Mouse (Mus musculus) midbrain, embryonic 12.5 days (tissue): Measurements from ENCODE around the gene Apoc2. TPM values are rescaled to one million over a fixed set of nuclear protein-coding genes. Genes with fewer than 3 reads are reported as not detected.
A peak's percentile ranks its signal among the peaks of the same experiment; 100 is the strongest.

Source experiments
- ATAC-seq: fragments of 200-750 bp; cut with Nextera tagmentation; 2 replicates; pipeline ENCODE4 v1.8.0; 2017; ENCODE audit warnings: low read depth, moderate TSS enrichment, moderate library complexity; ENCODE audit not compliant: low FRiP score
- H3K27ac ChIP-seq: fragments of 300-500 bp; sonication (generic); replicated peaks from 2 replicates; pipeline ENCODE4 v1.5.1; 2016; ENCODE audit warnings: mild to moderate bottlenecking
- H3K27me3 ChIP-seq: fragments of 300-500 bp; sonication (generic); 2 replicates; pipeline ENCODE4 v1.6.1; 2016; ENCODE audit warnings: mild to moderate bottlenecking
- H3K36me3 ChIP-seq: fragments of 300-500 bp; sonication (generic); 2 replicates; pipeline ENCODE4 v1.6.1; 2016
- H3K4me1 ChIP-seq: fragments of 300-500 bp; sonication (generic); 2 replicates; pipeline ENCODE4 v1.6.1; 2016
- H3K4me2 ChIP-seq: fragments of 300-500 bp; sonication (generic); replicated peaks from 2 replicates; pipeline ENCODE4 v1.6.1; 2016; ENCODE audit warnings: mild to moderate bottlenecking, moderate library complexity
- H3K4me3 ChIP-seq: fragments of 300-500 bp; sonication (generic); 2 replicates; pipeline ENCODE4 v1.5.1; 2016; ENCODE audit warnings: mild to moderate bottlenecking
- H3K9ac ChIP-seq: fragments of 300-500 bp; sonication (generic); replicated peaks from 2 replicates; pipeline ENCODE4 v1.6.1; 2016; ENCODE audit warnings: mild to moderate bottlenecking, moderate library complexity
- H3K9me3 ChIP-seq: fragments of 300-500 bp; sonication (generic); 2 replicates; pipeline ENCODE4 v1.6.1; 2016; ENCODE audit warnings: mild to moderate bottlenecking
- WGBS: fragments of 180-500 bp; shearing (Covaris S2); methylation state at CpG from one replicate; pipeline ENCODE4 v1.1.7; 2016; 5-methylcytosine and 5-hydroxymethylcytosine counted together
- polyA plus RNA-seq: library from polyadenylated mRNA; unstranded; fragments of >200 nt; fragmentation: Nextera tagmentation; extraction: Ambion mirVana; gene quantifications from 2 replicates; pipeline ENCODE4 v1.2.1, GENCODE M21; 2016

Apoc2 gene
- 0.45 TPM in 1 of 2 replicates, not detected in the other for polyA plus RNA-seq

- Histone ChIP-seq H3K9me3 (no peaks in the 10 kb centered on the region), H3K4me3 (no peak within 1 kb of the TSS), H3K4me2 (no peak within 1 kb of the TSS), H3K9ac (no peak within 1 kb of the TSS), H3K27me3 (no peaks in the 10 kb centered on the region), H3K36me3 (no peaks in the 10 kb centered on the region), H3K27ac (no peak within 1 kb of the TSS), H3K4me1 (no peaks in the 10 kb centered on the region)
- WGBS: 83% methylated on average over 8 of the region's 8 CpGs
- no peak for ATAC-seq
Observed at GRCm38 (mm10) chr7:19677872-19678271, at the start of gene Apoc2. Gene Apoc2, minus strand, starts transcription at chr7:19677941.

GRCm38 (mm10) chr7:19726541-19726940 lies 48.8 kb upstream of the Apoc2 start:
- ATAC-seq: no peak
- H3K4me2 ChIP-seq: no peak overlapping the region
- H3K27me3 ChIP-seq: no peaks in the 10 kb centered on the region
- H3K27ac ChIP-seq: no peak overlapping the region
- H3K9ac ChIP-seq: no peak overlapping the region
- H3K4me1 ChIP-seq: no peaks in the 10 kb centered on the region
- no peak overlapping the region for H3K4me3 ChIP-seq
- WGBS: 92% methylated on average over 4 of the region's 4 CpGs
- H3K9me3 ChIP-seq: peaks cover under 1% of the 10 kb centered on the region
- H3K36me3 ChIP-seq: peaks cover 85% of the 10 kb centered on the region

- H3K4me3 ChIP-seq: no peak overlapping the region
- no peak for ATAC-seq
- WGBS: 95% methylated on average over 12 of the region's 12 CpGs
- H3K9ac ChIP-seq: no peak overlapping the region
- peaks cover 13% of the 10 kb centered on the region for H3K9me3 ChIP-seq
- no peaks in the 10 kb centered on the region for H3K4me1 ChIP-seq
- no peaks in the 10 kb centered on the region for H3K27me3 ChIP-seq
- H3K27ac ChIP-seq: no peak overlapping the region
- H3K4me2 ChIP-seq: no peak overlapping the region
- H3K36me3 ChIP-seq: peaks cover 74% of the 10 kb centered on the region
Observed at GRCm38 (mm10) chr7:19724167-19724566, 46.4 kb upstream of the Apoc2 start.

GRCm38 (mm10) chr7:19722754-19723195 lies 45.0 kb upstream of the Apoc2 start:
- Histone ChIP-seq H3K36me3 (peaks cover 60% of the 10 kb centered on the region), H3K4me1 (no peaks in the 10 kb centered on the region), H3K4me2 (no peak overlapping the region), H3K9ac (no peak overlapping the region), H3K9me3 (peaks cover 13% of the 10 kb centered on the region), H3K4me3 (no peak overlapping the region), H3K27ac (no peak overlapping the region), H3K27me3 (no peaks in the 10 kb centered on the region)
- 96% methylated on average over 6 of the region's 6 CpGs for WGBS
- no peak for ATAC-seq

GRCm38 (mm10) chr7:19719200-19719599 lies 41.5 kb upstream of the Apoc2 start:
- H3K27me3 ChIP-seq: no peaks in the 10 kb centered on the region
- peaks cover 35% of the 10 kb centered on the region for H3K36me3 ChIP-seq
- no peak overlapping the region for H3K4me3 ChIP-seq
- 91% methylated on average over 4 of the region's 4 CpGs for WGBS
- H3K4me2 ChIP-seq: no peak overlapping the region
- ATAC-seq: no peak
- peaks cover 14% of the 10 kb centered on the region for H3K4me1 ChIP-seq
- H3K9ac ChIP-seq: no peak overlapping the region
- H3K9me3 ChIP-seq: peaks cover 13% of the 10 kb centered on the region
- no peak overlapping the region for H3K27ac ChIP-seq

- H3K9me3 ChIP-seq: peaks cover 13% of the 10 kb centered on the region
- H3K4me1 ChIP-seq: peaks cover 22% of the 10 kb centered on the region
- no peak overlapping the region for H3K9ac ChIP-seq
- no peak overlapping the region for H3K4me2 ChIP-seq
- peaks cover 32% of the 10 kb centered on the region for H3K36me3 ChIP-seq
- no peaks in the 10 kb centered on the region for H3K27me3 ChIP-seq
- no peak overlapping the region for H3K27ac ChIP-seq
- ATAC-seq: no peak
- 92% methylated on average over 5 of the region's 5 CpGs for WGBS
- no peak overlapping the region for H3K4me3 ChIP-seq
Observed at GRCm38 (mm10) chr7:19718297-19718952, 40.7 kb upstream of the Apoc2 start.

GRCm38 (mm10) chr7:19717346-19717745 lies 39.6 kb upstream of the Apoc2 start:
- no peak for ATAC-seq
- Histone ChIP-seq H3K4me3 (no peak overlapping the region), H3K36me3 (peaks cover 31% of the 10 kb centered on the region), H3K27me3 (no peaks in the 10 kb centered on the region), H3K4me2 (no peak overlapping the region), H3K9me3 (peaks cover 13% of the 10 kb centered on the region), H3K27ac (no peak overlapping the region), H3K4me1 (peaks cover 25% of the 10 kb centered on the region), H3K9ac (no peak overlapping the region)
- WGBS: 90% methylated on average over 4 of the region's 4 CpGs

GRCm38 (mm10) chr7:19716822-19717221 lies 39.1 kb upstream of the Apoc2 start:
- H3K27me3 ChIP-seq: no peaks in the 10 kb centered on the region
- H3K36me3 ChIP-seq: peaks cover 37% of the 10 kb centered on the region
- peaks cover 25% of the 10 kb centered on the region for H3K4me1 ChIP-seq
- peak overlapping the region; percentile 80 for H3K27ac ChIP-seq
- ATAC-seq: no peak
- peak overlapping the region; percentile 48 for H3K4me2 ChIP-seq
- 0 out of 2 replicates have a peak overlapping the region, but pooled peaks have one; percentile 30 for H3K4me3 ChIP-seq
- peak overlapping the region; percentile 43; the same call in 1 of the 2 replicates for H3K9ac ChIP-seq
- H3K9me3 ChIP-seq: peaks cover 13% of the 10 kb centered on the region
- WGBS: 82% methylated on average over 2 of the region's 2 CpGs

GRCm38 (mm10) chr7:19716055-19716682 lies 38.4 kb upstream of the Apoc2 start:
- H3K27me3 ChIP-seq: no peaks in the 10 kb centered on the region
- peaks cover 39% of the 10 kb centered on the region for H3K36me3 ChIP-seq
- peak overlapping the region; percentile 30 for H3K4me3 ChIP-seq
- H3K4me2 ChIP-seq: peak overlapping the region; percentile 48
- H3K9ac ChIP-seq: peak overlapping the region; percentile 43
- 7% methylated on average over 18 of the region's 18 CpGs for WGBS
- ATAC-seq: no peak
- peak overlapping the region; percentile 80 for H3K27ac ChIP-seq
- peaks cover 25% of the 10 kb centered on the region for H3K4me1 ChIP-seq
- H3K9me3 ChIP-seq: peaks cover 9% of the 10 kb centered on the region

- H3K36me3 ChIP-seq: peaks cover 40% of the 10 kb centered on the region
- peaks cover 25% of the 10 kb centered on the region for H3K4me1 ChIP-seq
- peak within 1 kb of the TSS; percentile 99 for H3K4me2 ChIP-seq
- peak within 1 kb of the TSS; percentile 95 for H3K9ac ChIP-seq
- peaks cover 1% of the 10 kb centered on the region; the same call in 1 of the 2 replicates for H3K9me3 ChIP-seq
- peak; percentile 99 for ATAC-seq
- H3K4me3 ChIP-seq: peak within 1 kb of the TSS; percentile 99
- under 1% methylated on average over 59 of the region's 59 CpGs for WGBS
- peak within 1 kb of the TSS; percentile 80 for H3K27ac ChIP-seq
- H3K27me3 ChIP-seq: no peaks in the 10 kb centered on the region
Observed at GRCm38 (mm10) chr7:19715239-19716054, 37.7 kb upstream of the Apoc2 start, which contains the start of gene Tomm40. Gene Tomm40, minus strand, starts transcription at chr7:19715438.

- Histone ChIP-seq H3K9ac (peak overlapping the region; percentile 95), H3K4me2 (peak overlapping the region; percentile 99), H3K4me1 (peaks cover 25% of the 10 kb centered on the region), H3K36me3 (peaks cover 44% of the 10 kb centered on the region), H3K27ac (peak overlapping the region; percentile 68), H3K27me3 (no peaks in the 10 kb centered on the region), H3K4me3 (peak overlapping the region; percentile 99), H3K9me3 (no peaks in the 10 kb centered on the region)
- no peak for ATAC-seq
- WGBS: under 1% methylated on average over 39 of the region's 39 CpGs
Observed at GRCm38 (mm10) chr7:19714836-19715235, 37.1 kb upstream of the Apoc2 start.
